Mouse (Mus musculus) heart, postnatal 0 days (tissue): Measurements from ENCODE around the gene Gm13279.
A peak's percentile ranks its signal among the peaks of the same experiment; 100 is the strongest.
"Not testable (repeated sequence)": the region's sequence is repeated elsewhere in the genome, so short reads cannot be mapped to it uniquely, and the experiment has no call there.

Source experiments
- CTCF ChIP-seq: IDR thresholded peaks from 2 replicates; pipeline ENCODE4 v1.5.1; 2016; ENCODE audit warnings: antibody characterized with exemption, control low read depth, low read depth
- EP300 ChIP-seq: IDR thresholded peaks from 2 replicates; pipeline ENCODE4 v1.6.1; 2016; ENCODE audit warnings: antibody characterized with exemption, low read depth

GRCm38 (mm10) chr4:88760431-88760830, 36.8 kb upstream of the Gm13279 start:
- peak; percentile 66 for TF ChIP-seq CTCF
- TF ChIP-seq EP300 = not testable (repeated sequence)
